Mouse (Mus musculus): ENCODE data around the gene Lax1.

DNA sequence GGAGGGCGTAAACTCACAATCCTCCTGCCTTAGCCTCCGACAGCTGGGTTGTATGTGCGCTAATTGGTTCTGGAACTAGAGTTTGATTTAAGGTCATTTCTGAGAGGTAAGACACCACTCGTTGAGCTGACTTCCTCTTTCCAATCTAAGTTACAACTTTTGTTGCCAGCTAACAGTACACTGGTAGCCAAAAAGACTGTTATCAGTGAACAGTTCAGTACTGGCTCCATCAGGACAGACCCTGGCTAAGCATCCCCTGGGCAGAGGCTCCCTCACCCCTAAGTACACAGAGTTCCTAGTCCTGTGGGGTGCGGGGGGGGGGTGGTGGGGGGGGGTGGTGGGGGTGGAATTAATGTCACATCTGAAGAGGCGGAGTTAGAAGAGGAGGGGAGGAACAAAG is 21.0 kb upstream of the Lax1 start:
- TF ChIP-seq CTCF (IDR thresholded peaks at IDR 0.05; ENCODE audit: control insufficient read depth, insufficient read depth, insufficient replicate concordance, low read depth, low read length) (no peak), POLR2A (IDR thresholded peaks at IDR 0.05; ENCODE audit: control insufficient read depth, low read depth, low read length) (no peak)

All from testis, adult 2 months (tissue).